Mouse (Mus musculus): ENCODE measurements around the gene B4gat1.
"Not testable (repeated sequence)": the region's sequence is repeated elsewhere in the genome, so short reads cannot be mapped to it uniquely, and the experiment has no call there.

B4gat1 gene

DNA sequence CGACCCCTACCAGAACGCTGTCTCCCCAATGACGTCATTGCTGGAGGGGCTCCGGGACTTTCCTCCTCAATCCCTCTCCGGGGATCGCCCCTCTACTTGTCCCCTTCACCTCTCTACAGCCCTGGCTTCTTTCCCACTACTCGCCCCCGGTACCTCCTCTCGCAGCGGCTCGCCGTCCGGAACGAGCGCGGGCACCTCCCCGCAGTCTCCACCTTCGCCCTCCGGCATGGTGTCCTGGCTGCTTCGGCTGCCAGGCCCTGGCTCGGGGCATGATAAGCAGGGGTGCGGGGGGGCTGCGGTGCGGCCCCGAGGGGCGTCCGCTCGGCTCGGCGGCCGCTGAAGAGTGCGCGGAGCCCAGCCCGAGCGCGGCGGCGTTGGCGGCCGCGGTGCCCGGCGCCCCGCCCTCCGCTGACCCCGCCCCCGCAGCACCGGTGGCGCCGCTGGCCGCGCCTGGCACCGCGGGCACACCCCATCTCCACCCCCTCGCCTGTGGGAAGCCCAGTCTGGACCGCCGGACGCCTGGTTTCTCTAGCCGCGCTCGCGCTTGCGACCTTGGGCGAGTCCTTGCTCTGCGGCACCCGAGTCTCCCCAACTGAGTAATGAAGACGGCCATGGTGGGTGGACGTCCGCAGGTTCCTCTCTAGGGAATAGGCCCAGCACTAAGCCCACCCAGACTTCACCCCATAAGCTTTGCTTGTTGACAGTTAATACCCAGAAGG lies 46.7 kb downstream of the B4gat1 start, which contains the start of gene Tmem151a:
Tmem151a (minus strand) TSS at position 387 of the 719 bp plus-strand sequence.
- peak; percentile 71 for DNase-seq

DNA sequence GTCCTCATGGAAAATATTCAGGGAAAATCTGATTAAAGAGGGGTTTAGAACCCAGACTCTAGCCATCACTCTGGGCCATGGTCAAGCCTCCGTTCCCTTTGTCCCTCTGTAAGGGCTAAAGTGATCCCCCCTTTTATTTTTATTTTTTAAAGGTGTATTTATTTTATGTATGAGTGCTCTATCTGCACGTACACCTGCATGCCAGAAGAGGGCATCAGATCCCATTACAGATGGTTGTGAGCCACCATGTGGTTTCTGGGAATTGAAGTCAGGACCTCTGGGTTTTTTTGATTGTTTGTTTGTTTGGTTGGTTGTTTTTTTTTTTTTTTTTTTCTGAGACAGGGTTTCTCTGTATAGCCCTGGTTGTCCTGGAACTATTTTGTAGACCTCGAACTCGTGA lies 47.9 kb downstream of the B4gat1 start:
- not testable (repeated sequence) for DNase-seq

DNA sequence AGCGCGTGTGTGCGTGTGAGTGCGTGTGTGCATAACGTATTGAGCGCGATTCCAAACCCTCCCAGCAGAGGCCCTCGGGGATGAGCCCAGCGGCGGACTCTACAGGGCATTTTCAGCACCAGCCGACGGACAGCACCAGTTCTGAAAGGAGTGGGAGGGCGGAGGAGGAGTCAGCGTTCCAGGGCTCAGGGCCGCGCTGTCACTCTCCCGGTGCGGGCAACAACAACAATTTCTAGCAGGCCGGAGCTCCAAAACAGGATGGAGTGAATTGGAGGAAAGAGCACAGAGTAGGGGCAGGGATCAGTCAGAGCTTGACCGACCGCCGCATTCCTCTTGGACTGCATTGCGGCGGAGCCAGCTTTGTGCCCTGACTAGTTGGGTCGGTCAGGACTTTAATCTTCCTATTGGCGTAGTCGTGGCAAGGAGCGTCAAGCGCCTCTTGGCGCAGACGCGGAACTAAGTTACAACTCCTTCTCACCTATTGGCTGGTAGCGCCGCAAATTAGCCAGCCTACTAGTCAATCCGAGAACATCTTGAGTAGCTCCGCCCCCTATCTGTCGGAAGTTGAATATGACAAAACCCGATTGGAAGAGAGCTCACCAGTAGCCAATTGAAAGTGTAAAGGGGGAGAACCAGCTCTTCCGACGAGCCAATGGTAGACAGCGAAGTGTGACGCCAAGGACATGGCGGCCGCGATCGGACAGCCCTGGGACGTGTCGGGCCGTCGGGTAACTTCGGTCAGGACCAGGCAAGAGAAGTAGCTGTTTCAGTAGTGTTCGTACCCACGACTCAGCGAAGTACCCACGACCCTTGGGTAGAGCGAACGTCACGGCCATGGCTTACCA lies 49.5 kb downstream of the B4gat1 start, which contains the start of gene Yif1a:
Yif1a (plus strand) TSS at position 655 of the 845 bp plus-strand sequence.
- peak; percentile 92 for DNase-seq

DNA sequence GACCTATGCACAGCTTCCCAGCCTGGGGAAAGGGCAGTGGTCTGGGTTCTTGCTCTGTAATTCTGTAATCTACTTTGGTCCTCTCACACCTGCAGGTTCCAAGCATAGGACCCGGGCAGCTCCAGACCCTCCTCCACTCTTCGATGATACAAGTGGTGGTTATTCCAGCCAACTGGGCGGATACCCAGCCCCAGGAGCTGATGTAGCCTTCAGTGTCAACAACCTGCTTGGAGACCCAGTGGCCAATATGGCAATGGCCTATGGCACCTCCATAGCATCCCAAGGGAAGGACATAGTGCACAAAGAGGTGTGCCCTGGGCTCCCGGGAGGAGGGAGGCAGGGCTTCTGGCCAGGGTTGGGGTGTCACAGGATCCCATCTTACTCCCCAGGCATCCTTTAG lies 50.7 kb downstream of the B4gat1 start:
- peak; percentile 35 for DNase-seq

Measured in cerebellum, adult 8-10 months (tissue).